Mouse (Mus musculus) intestine, embryonic 14.5 days (tissue): ENCODE measurements around the gene Wipf2. TPM values are rescaled to one million over a fixed set of nuclear protein-coding genes. Genes with fewer than 3 reads are reported as not detected.

Experiments used
- ATAC-seq: fragments of 200-750 bp; cut with Nextera tagmentation; replicated peaks from 2 replicates; pipeline ENCODE4 v1.8.0; 2017; ENCODE audit warnings: low read depth, moderate number of reproducible peaks, moderate TSS enrichment, moderate library complexity; ENCODE audit not compliant: low FRiP score, low TSS enrichment
- DNase-seq: peaks from one replicate; pipeline ENCODE4 v3.0.0-alpha.2; 2018; ENCODE audit warnings: low spot score
- H3K27ac ChIP-seq: fragments of 300-500 bp; sonication (generic); 2 replicates; pipeline ENCODE4 v1.5.1; 2014; ENCODE audit warnings: low read depth, mild to moderate bottlenecking, control low read depth
- H3K27me3 ChIP-seq: fragments of 300-500 bp; sonication (generic); replicated peaks from 2 replicates; pipeline ENCODE4 v1.6.1; 2014; ENCODE audit warnings: low read length, control low read depth; ENCODE audit not compliant: control insufficient read depth, insufficient read depth
- H3K36me3 ChIP-seq: fragments of 300-500 bp; sonication (generic); 2 replicates; pipeline ENCODE4 v1.6.1; 2014; ENCODE audit warnings: low read length, control low read depth; ENCODE audit not compliant: control insufficient read depth, insufficient read depth
- H3K4me1 ChIP-seq: fragments of 300-500 bp; sonication (generic); replicated peaks from 2 replicates; pipeline ENCODE4 v1.6.1; 2014; ENCODE audit warnings: low read length, control low read depth, mixed read lengths; ENCODE audit not compliant: control insufficient read depth, insufficient read depth
- H3K4me2 ChIP-seq: fragments of 300-500 bp; sonication (generic); 2 replicates; pipeline ENCODE4 v1.6.1; 2014; ENCODE audit warnings: low read length
- H3K4me3 ChIP-seq: fragments of 300-500 bp; sonication (generic); 2 replicates; pipeline ENCODE4 v1.5.1; 2014; ENCODE audit warnings: low read depth, low read length, control low read depth, mixed read lengths
- H3K9ac ChIP-seq: fragments of 300-500 bp; sonication (generic); 2 replicates; pipeline ENCODE4 v1.6.1; 2014; ENCODE audit warnings: mild to moderate bottlenecking, low read length
- H3K9me3 ChIP-seq: fragments of 300-500 bp; sonication (generic); 2 replicates; pipeline ENCODE4 v1.6.1; 2016; ENCODE audit warnings: low read length, control low read depth; ENCODE audit not compliant: control insufficient read depth
- WGBS: fragments of 180-500 bp; shearing (Covaris S2); extraction: QIAGEN DNeasy Blood & Tissue Kit; methylation state at CpG from one replicate; pipeline ENCODE4 v1.1.7; 2014; 5-methylcytosine and 5-hydroxymethylcytosine counted together
- polyA plus RNA-seq: library from polyadenylated mRNA; unstranded; fragments of >200 nt; fragmentation: Nextera tagmentation; extraction: Ambion mirVana; gene quantifications from 2 replicates; pipeline ENCODE4 v1.2.1, GENCODE M21; 2014

The Wipf2 gene
- polyA plus RNA-seq, 1 experiment from 2014 or later = 5.1 TPM

DNA sequence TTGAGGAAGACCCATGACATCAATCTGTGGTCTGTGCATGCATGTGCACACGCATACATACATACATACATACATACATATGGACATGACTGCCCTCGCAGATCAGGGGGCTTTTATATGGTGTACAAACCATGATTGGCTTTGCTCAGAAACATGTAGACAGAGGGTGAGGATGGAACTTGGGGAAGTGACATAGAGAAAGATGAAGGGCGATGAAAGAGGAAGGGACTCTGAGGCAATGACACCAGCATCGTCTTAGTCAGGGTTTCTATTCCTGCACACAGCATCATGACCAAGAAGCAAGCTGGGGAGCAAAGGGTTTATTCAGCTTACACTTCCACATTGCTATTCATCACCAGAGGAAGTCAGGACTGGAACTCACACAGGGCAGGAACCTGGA is 25.6 kb downstream of the Wipf2 start:
- no peak overlapping the region for H3K4me2 ChIP-seq
- ATAC-seq (no peak), DNase-seq (no peak)
- peaks cover 89% of the 10 kb centered on the region for H3K36me3 ChIP-seq
- H3K4me1 ChIP-seq = no peaks in the 10 kb centered on the region
- no peak overlapping the region for H3K4me3 ChIP-seq
- H3K9ac ChIP-seq = no peak overlapping the region
- no peaks in the 10 kb centered on the region for H3K27me3 ChIP-seq
- H3K9me3 ChIP-seq = no peaks in the 10 kb centered on the region
- no peak overlapping the region for H3K27ac ChIP-seq
- WGBS = 97% methylated on average over 4 of the region's 4 CpGs

DNA sequence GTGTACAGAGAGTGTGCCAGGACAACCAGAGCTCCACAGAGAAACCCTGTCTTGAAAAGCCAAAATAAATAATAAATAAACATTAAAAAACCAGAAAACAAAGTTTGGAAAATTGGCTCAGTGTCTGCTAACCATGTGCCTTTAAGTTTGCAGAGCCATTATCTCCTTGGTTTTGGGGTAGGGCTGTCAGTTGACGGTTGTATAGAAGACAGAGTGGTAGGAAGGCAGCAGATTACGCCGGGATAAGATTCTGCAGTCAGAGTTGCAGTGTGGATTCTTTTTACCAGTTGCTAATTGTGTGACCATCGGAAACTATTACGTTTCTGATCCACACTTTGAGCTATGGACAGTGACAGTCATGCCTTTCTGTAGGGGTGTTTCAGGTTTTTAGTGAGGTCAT is 26.5 kb downstream of the Wipf2 start:
- H3K4me2 ChIP-seq = no peak overlapping the region
- H3K36me3 ChIP-seq = peaks cover 84% of the 10 kb centered on the region
- H3K27me3 ChIP-seq = no peaks in the 10 kb centered on the region
- no peaks in the 10 kb centered on the region for H3K4me1 ChIP-seq
- H3K9ac ChIP-seq = no peak overlapping the region
- H3K9me3 ChIP-seq = no peaks in the 10 kb centered on the region
- H3K4me3 ChIP-seq = no peak overlapping the region
- 90% methylated on average over 5 of the region's 5 CpGs for WGBS
- DNase-seq = no peak
- no peak overlapping the region for H3K27ac ChIP-seq
- no peak for ATAC-seq

DNA sequence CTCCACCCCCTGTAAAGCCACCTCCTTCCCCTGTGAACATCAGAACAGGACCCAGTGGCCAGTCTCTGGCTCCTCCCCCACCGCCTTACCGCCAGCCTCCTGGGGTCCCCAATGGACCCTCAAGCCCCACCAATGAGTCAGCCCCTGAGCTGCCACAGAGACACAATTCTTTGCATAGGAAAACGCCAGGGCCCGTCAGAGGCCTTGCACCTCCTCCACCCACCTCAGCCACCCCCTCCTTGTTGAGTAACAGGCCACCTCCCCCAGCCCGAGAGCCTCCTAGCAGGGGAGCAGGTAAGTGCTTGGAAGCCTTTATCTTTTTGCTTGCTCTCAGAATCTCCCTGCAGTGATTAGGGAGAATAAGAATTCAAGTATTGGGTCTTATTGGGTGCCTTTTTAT is 29.0 kb downstream of the Wipf2 start:
- H3K27me3 ChIP-seq = no peaks in the 10 kb centered on the region
- H3K36me3 ChIP-seq = peaks cover 83% of the 10 kb centered on the region
- no peak overlapping the region for H3K9ac ChIP-seq
- H3K9me3 ChIP-seq = no peaks in the 10 kb centered on the region
- no peak overlapping the region for H3K27ac ChIP-seq
- no peak for ATAC-seq
- 58% methylated on average over 5 of the region's 5 CpGs for WGBS
- H3K4me2 ChIP-seq = no peak overlapping the region
- H3K4me1 ChIP-seq = no peaks in the 10 kb centered on the region
- no peak for DNase-seq
- no peak overlapping the region for H3K4me3 ChIP-seq

DNA sequence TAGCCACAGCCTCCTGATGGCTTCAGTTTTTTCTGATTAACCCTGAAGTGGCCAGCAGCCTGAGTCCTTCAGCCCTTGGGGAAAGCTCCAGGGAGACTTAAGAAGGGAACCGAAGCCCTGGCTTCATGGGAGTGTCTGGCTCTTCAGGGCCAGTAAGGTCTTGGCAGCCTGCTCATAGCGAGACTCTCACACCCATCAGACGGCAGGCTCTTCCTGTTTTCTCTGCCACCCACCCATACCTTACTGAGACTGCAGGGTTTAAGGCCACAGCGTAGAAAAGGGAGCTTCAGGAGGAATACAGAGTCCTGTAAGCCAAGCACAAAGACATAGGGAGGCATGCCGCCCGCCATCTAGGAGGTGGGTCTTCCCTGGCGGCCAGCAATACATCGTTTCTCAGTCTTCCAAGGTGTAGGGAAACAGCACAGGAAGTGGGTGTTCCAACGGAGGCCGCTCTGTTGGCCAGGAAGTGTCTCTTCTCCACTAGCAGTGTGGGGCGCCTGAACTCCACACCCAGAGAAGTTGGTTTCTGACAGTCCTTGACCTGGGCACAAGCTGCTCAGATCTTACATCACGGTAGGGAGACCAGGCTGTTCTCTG is 37.2 kb downstream of the Wipf2 start:
- no peak for ATAC-seq

DNA sequence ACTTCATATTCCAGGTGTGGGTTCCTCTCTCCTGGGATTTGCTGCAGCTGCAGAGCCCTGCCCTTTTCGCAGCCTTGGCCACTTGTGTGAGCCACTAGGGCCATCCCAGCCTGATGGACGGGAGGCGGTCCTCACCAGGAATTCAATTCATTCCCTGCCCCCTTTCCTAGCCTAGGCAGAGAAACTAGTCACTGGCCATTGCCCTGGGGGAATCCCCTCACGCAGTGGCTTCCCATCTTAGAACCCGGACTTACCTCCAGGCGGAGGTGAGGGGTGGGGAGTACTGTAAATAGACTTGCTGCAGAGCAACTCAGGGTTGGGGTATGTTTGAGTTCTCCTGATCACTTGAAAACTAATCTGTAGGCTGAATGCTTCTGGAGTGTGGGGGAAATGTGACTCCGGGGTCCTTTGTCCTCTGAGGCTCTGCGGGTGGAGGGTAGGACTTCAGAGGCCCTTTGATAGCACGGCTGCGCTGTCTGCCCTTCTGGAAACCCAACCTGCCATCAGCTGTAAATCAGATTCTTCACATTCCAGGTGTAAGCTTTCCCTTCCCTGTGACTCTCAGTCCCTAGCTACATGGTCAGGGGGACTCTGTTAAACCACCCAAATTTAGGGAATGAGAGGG is 39.3 kb downstream of the Wipf2 start:
- H3K27me3 ChIP-seq = no peaks in the 10 kb centered on the region
- DNase-seq (no peak), ATAC-seq (no peak)
- peak overlapping the region; percentile 69; the same call in 1 of the 2 replicates for H3K27ac ChIP-seq
- peaks cover 52% of the 10 kb centered on the region for H3K36me3 ChIP-seq
- H3K9ac ChIP-seq = no peak overlapping the region
- peaks cover 16% of the 10 kb centered on the region for H3K4me1 ChIP-seq
- H3K4me2 ChIP-seq = no peak overlapping the region
- H3K4me3 ChIP-seq = no peak overlapping the region
- WGBS = 16% methylated on average over 10 of the region's 10 CpGs
- no peaks in the 10 kb centered on the region for H3K9me3 ChIP-seq

More for the DNA sequence above, 37.2 kb downstream of the Wipf2 start:
- DNase-seq = no peak
- Histone ChIP-seq H3K4me3 (no peak overlapping the region), H3K27ac (no peak overlapping the region), H3K36me3 (peaks cover 73% of the 10 kb centered on the region), H3K4me2 (no peak overlapping the region), H3K4me1 (peaks cover 12% of the 10 kb centered on the region), H3K9ac (no peak overlapping the region), H3K9me3 (no peaks in the 10 kb centered on the region), H3K27me3 (no peaks in the 10 kb centered on the region)
- 81% methylated on average over 12 of the region's 12 CpGs for WGBS

DNA sequence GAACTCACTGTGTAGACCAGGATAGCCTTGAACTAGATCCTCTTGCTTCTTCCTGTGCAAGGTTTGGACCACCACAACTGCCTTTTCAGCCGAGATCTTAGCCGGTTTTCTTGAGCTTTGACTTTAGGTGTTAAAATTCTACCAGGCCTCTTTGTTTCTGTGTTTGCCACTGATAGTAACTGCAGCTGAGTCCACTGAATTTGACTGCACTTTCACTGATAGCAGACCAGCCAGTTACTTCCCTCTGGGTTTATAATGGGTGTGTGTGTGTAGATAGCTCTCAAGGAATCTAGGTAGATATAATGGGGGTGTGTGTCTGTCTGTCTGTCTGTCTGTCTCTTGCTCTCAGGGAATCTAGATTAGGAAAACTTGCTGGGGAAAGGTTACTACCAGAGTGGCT is 41.1 kb downstream of the Wipf2 start:
- WGBS = 53% methylated on average over 2 of the region's 2 CpGs
- no peaks in the 10 kb centered on the region for H3K27me3 ChIP-seq
- H3K4me3 ChIP-seq = no peak overlapping the region
- no peak for ATAC-seq
- H3K36me3 ChIP-seq = peaks cover 36% of the 10 kb centered on the region
- H3K27ac ChIP-seq = peak overlapping the region; percentile 69
- H3K4me2 ChIP-seq = no peak overlapping the region
- no peaks in the 10 kb centered on the region for H3K9me3 ChIP-seq
- H3K4me1 ChIP-seq = peaks cover 31% of the 10 kb centered on the region
- no peak overlapping the region for H3K9ac ChIP-seq
- DNase-seq = no peak

DNA sequence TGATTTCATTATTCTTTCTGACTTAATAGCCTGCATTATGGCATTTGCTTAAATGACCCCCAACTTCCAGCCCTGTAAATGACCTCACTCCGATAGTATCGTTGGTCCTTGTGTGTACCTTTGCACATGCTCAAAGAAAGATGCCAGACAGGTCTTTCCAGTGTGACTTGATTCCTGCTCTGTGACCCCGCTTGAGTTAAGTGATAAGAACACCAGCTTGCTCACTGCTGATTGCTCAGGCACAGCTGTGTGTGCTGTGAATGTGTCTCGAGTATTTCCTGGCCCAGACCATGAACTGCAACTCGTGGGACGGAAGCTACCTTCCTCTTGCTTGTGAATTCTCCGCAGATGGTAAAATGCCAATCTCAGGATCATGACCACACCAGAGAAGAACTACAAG is 41.6 kb downstream of the Wipf2 start:
- 0 out of 2 replicates have a peak overlapping the region, but pooled peaks have one; percentile 18 for H3K4me2 ChIP-seq
- DNase-seq (peak; percentile 76), ATAC-seq (peak; percentile 61)

DNA sequence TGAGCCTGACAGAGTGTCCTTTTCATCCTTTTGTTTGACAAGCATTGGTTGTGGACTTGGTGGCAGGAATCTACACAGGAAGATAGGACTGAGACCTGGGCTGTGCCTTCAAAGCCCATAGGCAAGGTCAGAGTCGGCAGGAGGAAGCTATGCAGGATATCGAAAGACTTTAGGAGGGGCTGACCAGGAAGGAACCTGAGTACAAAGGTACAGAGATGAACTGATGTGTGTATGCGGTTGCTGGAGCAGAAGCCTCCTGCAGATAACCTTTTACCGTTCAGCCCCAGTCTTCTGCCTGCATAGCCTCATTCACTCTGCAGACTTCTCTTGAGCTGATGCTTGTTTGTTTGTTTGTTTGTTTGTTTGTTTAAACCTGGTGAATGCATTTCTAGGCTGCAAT is 42.1 kb downstream of the Wipf2 start:
- H3K9me3 ChIP-seq = no peaks in the 10 kb centered on the region
- H3K4me3 ChIP-seq = no peak overlapping the region
- H3K27me3 ChIP-seq = no peaks in the 10 kb centered on the region
- H3K4me1 ChIP-seq = peaks cover 32% of the 10 kb centered on the region
- WGBS = 57% methylated on average over 4 of the region's 4 CpGs
- H3K36me3 ChIP-seq = peaks cover 29% of the 10 kb centered on the region
- ATAC-seq (no peak), DNase-seq (no peak)
- H3K4me2 ChIP-seq = peak overlapping the region; percentile 18; the same call in 1 of the 2 replicates
- H3K27ac ChIP-seq = peak overlapping the region; percentile 82
- no peak overlapping the region for H3K9ac ChIP-seq

More for the DNA sequence above, 41.6 kb downstream of the Wipf2 start:
- Histone ChIP-seq H3K9me3 (no peaks in the 10 kb centered on the region), H3K9ac (no peak overlapping the region), H3K27ac (peak overlapping the region; percentile 82), H3K4me1 (peaks cover 32% of the 10 kb centered on the region), H3K4me3 (no peak overlapping the region), H3K36me3 (peaks cover 32% of the 10 kb centered on the region), H3K27me3 (no peaks in the 10 kb centered on the region)
- WGBS = 66% methylated on average over 7 of the region's 7 CpGs

DNA sequence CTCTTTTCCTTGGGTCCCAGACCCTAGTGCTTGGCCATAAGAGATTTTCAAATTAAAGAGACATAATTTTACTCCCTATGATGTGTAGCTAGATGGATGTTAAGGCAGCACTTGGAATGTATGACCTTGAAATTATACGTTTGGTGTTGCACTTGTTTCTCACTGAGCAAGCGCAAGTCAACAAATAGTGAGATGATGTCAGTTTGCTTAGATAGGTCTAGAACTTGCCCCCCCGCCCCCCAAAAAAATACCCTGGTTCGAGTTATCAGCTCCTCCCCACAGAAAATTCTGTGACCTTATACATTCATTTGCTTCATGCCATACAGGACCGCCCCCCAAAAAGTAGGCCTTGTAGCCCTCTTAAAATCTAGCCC is 43.6 kb downstream of the Wipf2 start:
- ATAC-seq = no peak
- peaks cover 32% of the 10 kb centered on the region for H3K4me1 ChIP-seq
- H3K27ac ChIP-seq = no peak overlapping the region
- H3K36me3 ChIP-seq = peaks cover 29% of the 10 kb centered on the region
- peak overlapping the region; percentile 47 for H3K4me2 ChIP-seq
- no peaks in the 10 kb centered on the region for H3K27me3 ChIP-seq
- DNase-seq = no peak
- WGBS = 56% methylated on average over 5 of the region's 5 CpGs
- H3K9me3 ChIP-seq = no peaks in the 10 kb centered on the region
- peak overlapping the region; percentile 63 for H3K4me3 ChIP-seq
- H3K9ac ChIP-seq = no peak overlapping the region
